Mouse (Mus musculus) lung, postnatal 0 days (tissue): ENCODE data around the gene Map3k7.

Experiments used
- CTCF ChIP-seq: IDR thresholded peaks from 2 replicates; pipeline ENCODE4 v1.5.1; 2016; ENCODE audit warnings: antibody characterized with exemption, mild to moderate bottlenecking
- EP300 ChIP-seq: IDR thresholded peaks from 2 replicates; pipeline ENCODE4 v1.6.1; 2016; ENCODE audit warnings: antibody characterized with exemption, mild to moderate bottlenecking, control low read depth

- TF ChIP-seq CTCF (no peak), EP300 (peak; percentile 61)
Measured at GRCm38 (mm10) chr4:31963354-31964193, at the start of gene Map3k7.
